Mouse (Mus musculus) adrenal gland, postnatal 25 days (tissue): ENCODE data around the gene Atf5. TPM values are rescaled to one million over a fixed set of nuclear protein-coding genes. Genes with fewer than 3 reads are reported as not detected.

Source experiments
- DNase-seq: peaks from one replicate; pipeline ENCODE4 v3.0.0; 2021; ENCODE audit warnings: mixed read lengths
- long read RNA-seq: library from polyadenylated mRNA; stranded (forward); transcript quantifications from one replicate; pipeline ENCODE4 v2.0.0, GENCODE M21; 2021
- total RNA-seq: library from RNA; stranded (reverse); gene quantifications from 2 replicates; pipeline ENCODE4 v1.2.3, GENCODE M21; 2021

Atf5 gene
- 108 and 165 TPM in 2 replicates for total RNA-seq
- long read RNA-seq, transcript Atf5-201 (3 exons, 1,816 nt): major isoform, 8 of 126 reads
- long read RNA-seq, partial matches to known transcripts: 12 of 126 reads
- long read RNA-seq, other reads (novel, unspliced or antisense): 106 of 126 reads

GRCm38 (mm10) chr7:44816470-44817021 is at the start of gene Atf5:
Atf5 (minus strand) TSS chr7:44816658.
- DNase-seq: peak; percentile 70

GRCm38 (mm10) chr7:44864595-44865542 is 48.4 kb upstream of the Atf5 start:
- no peak for DNase-seq

DNA sequence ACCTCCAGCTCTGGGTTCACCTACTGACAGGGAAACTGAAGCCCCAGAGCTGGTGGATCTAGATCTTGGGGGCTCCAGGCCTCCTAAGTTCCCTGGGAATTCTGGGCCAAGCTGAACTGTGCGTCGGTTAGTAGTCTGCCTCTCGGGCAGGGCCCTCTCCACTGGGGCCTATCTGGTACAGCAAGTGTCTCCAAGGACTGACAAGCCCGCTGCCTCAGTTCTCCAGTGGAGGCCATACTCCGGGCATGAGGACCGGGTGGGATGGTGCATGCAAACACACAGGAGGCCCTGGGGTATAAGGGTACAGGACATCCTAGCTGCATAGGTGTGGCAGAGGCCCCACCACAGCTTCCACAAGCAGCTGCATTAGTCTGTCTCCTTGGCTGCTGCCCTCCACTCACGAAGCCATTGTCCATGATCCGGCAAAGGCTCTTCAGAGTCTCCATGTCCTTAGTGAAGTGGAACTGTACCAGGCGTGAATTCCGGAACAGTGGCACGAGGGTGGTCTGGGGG is 47.6 kb upstream of the Atf5 start:
- no peak for DNase-seq

GRCm38 (mm10) chr7:44863210-44863609 is 46.8 kb upstream of the Atf5 start:
- DNase-seq: no peak

DNA sequence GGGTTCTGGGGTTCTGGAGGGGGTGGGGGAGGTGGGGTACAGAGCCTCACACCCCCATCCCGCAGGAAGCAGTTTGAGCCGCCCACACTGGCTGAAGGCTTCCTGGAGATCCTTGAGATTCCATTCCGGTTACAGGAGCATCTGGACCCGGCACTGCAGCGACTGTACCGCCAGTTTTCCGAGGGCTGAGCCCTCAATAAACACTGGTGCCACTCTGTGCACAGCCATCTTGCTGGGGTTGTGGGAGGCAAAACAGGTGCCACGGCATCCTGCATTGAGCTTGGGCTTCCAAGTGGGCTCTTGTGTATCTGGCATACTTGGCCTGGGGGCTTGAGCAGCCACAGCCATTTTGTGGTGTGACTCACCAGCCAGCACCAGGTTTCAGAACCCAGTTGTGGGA is 46.0 kb upstream of the Atf5 start:
- DNase-seq: peak; percentile 28

GRCm38 (mm10) chr7:44861429-44861816 is 45.0 kb upstream of the Atf5 start:
- no peak for DNase-seq

- DNase-seq: peak; percentile 79
Measured at GRCm38 (mm10) chr7:44860576-44861428, 44.3 kb upstream of the Atf5 start.

- DNase-seq: no peak
Measured at GRCm38 (mm10) chr7:44859896-44860295, 43.4 kb upstream of the Atf5 start.

DNA sequence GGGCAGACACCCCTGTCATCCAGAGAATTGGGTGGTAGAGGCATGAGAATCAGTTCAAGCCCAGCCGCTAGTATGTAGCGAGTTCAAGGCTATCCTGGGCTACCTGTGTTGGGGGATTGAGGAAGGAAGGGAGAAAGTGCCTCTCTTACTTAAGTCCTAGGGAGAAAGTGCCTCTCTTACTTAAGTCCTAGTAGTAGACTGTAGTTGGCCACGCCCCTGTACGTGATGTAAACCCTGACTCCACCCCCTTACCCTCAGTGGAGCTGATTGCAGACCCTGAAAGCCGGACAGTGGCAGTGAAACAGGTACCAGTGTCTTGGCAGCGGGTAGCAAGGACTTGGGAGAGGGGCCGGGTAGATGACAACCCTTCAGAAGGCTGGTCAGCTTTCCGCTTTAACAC is 41.4 kb upstream of the Atf5 start:
- DNase-seq: peak; percentile 32

GRCm38 (mm10) chr7:44857042-44857552 is 40.6 kb upstream of the Atf5 start, which contains the start of gene Pnkp:
Pnkp (plus strand) TSS chr7:44857139.
- peak; percentile 83 for DNase-seq

DNA sequence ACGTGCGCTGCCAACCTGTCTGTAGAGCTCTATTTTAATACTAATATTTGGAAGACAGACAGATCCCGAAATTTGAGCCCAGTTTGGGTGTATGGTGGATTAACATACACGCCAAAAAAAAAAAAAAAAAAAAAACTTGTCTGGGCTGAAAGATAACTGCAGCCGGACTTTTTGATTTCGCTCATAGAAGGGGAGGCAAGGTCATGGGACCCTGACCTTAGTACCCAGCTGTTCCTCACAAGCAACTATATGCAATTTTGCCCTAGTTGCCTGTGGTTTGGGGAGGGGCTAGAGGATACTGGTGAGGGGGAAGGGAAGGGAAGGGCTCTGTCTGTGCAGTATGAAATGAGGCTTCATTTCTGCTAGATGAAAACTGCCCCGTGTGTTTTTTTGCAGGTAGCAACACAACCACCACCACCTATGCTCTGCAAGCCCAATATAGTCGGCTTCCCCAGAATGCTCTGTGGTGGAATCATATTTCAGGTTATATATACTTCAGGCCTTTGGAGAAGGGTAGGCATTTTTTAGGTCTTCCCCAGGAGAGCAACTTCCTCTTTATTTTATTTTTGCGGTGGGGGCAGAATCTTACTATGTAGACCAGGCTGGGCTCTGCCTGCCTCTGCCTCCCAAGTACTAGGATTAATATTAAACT is 39.9 kb upstream of the Atf5 start:
- no peak for DNase-seq

DNA sequence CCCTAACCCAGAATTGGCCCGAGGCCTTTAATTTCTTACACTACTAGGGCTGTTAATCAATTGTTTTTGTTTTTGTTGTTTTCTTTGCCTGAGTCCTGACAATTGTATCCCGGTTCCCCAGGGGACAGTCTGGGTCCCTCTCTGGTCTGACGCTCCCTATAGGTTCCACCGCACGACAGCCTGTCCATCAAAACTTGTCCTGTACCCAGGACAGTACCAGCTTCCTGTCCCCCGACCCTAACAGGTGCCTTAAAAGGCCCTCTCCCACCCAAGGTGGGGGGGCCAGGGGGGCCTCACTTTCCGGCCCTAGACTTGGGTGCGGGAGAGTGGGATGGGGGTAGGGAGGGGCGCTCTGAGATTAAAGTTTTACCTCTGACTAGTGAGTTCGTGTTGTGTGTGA is 38.6 kb upstream of the Atf5 start:
- no peak for DNase-seq

DNA sequence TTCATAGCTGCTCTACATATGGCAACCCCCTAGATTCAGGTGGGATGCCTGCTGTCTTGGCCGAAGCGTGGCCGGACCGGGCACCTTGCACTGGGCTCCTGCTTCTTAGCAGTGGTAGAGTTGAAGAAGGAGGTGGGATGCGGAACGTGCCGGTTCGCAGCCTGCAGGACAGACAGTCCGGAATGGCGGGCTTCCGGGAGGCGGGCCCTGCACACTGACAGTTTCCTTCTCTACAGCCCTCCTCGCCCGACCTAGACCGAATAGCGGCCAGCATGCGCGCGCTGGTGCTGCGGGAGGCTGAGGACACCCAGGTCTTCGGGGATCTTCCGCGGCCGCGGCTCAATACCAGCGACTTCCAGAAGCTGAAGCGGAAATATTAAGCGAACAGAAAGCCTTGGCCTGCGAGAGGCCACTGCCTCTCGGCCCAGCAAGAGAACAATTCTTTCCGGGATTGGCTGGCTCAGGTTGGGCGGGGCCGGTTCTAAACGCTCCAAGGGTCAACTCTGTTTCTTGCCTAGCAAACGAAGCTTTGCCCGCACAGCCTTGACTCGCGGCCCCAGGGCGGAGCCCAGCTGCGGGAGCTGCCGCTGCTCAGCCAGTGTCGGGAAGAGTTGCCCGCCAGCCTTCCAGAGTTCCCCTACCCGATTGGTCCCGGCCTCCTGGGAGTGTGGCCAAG is 38.0 kb upstream of the Atf5 start:
- peak; percentile 92 for DNase-seq

GRCm38 (mm10) chr7:44853596-44854355 is 37.3 kb upstream of the Atf5 start:
- peak; percentile 38 for DNase-seq

- no peak for DNase-seq
Measured at GRCm38 (mm10) chr7:44853065-44853464, 36.6 kb upstream of the Atf5 start.

DNA sequence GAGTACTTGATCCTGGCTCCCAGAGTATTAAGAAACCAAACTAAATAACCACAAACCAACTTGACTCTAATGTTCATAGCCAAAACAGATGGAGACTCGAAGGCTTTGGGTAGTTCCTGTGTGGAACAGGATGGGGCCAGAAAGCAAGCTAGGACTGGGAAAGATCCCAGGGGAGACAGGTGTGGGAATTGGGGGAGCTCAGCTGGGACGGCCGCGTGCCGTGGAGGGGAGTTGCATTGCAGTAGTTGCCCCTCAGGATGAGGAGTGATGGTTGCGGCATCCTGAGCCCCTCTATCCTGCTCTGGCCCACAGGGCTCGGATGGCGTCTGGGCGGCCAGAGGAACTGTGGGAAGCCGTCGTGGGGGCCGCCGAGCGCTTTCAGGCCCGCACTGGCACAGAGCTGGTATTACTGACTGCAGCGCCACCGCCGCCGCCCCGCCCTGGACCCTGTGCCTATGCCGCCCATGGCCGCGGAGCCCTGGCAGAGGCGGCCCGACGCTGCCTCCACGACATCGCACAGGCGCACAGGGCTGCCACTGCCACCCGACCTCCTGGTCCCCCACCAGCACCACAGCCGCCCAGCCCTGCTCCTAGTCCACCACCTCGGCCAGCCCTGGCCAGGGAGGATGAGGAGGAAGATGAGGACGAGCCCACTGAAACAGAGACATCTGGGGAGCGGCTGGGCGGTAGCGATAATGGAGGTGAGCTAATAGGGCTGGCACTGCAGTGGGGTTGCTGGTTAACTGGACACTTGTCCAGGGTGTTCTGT is 36.0 kb upstream of the Atf5 start:
- no peak for DNase-seq

- no peak for DNase-seq
Measured at GRCm38 (mm10) chr7:44851625-44852234, 35.3 kb upstream of the Atf5 start.

DNA sequence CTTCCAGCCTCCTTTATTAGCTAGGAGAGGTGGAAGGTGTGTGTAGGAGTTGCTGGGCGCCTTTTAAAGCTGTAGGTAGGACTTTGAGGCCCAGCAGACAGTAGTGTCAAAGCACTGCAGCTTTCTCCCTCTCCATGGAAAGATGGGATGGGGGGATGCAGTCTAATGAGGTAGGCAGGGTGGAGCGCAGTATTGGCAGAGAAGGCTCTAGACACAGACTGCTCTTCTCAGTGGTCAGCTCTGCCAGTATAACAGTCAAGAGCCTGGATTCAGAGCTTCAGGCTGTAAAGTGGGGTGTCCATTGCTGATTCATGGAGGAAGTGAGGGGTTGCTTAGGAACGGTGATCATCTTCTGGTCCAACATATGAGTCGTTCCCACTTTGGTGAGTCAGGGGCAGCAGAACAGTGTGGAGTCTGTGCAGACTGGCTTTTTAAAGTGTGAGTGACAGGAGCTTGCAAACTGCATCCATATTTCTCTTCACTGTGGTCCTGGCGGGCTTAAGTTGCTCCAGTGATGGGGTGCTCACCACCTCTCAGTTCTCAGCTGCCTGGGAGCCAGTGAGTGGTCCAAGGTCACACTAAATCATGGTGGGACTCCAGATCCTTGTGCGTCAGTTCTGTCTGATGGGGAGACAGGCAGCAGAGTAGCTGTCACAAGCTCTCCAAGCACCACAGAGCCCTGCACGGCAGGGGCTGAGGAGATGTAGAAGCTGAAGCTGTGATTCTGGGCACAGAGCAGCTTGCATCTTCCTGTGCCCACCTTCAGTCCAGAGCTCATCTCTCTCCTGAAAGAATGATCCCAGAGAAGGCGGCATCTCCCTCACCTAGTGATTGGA is 34.5 kb upstream of the Atf5 start:
- no peak for DNase-seq
